Mouse (Mus musculus) midbrain, embryonic 14.5 days (tissue): ENCODE measurements around the gene Otud5. TPM values are rescaled to one million over a fixed set of nuclear protein-coding genes. Genes with fewer than 3 reads are reported as not detected.
A peak's percentile ranks its signal among the peaks of the same experiment; 100 is the strongest.

Experiments used
- ATAC-seq: fragments of 200-750 bp; cut with Nextera tagmentation; 2 replicates; pipeline ENCODE4 v1.8.0; 2017; ENCODE audit warnings: moderate number of reproducible peaks, moderate library complexity; ENCODE audit not compliant: low FRiP score, low TSS enrichment
- DNase-seq: peaks from one replicate; pipeline ENCODE4 v3.0.0-alpha.2; 2015
- H3K27ac ChIP-seq: fragments of 300-500 bp; sonication (generic); replicated peaks from 2 replicates; pipeline ENCODE4 v1.5.1; 2014; ENCODE audit warnings: mild to moderate bottlenecking, low read depth, low read length, moderate library complexity
- H3K27me3 ChIP-seq: fragments of 300-500 bp; sonication (generic); 2 replicates; pipeline ENCODE4 v1.6.1; 2014; ENCODE audit warnings: low read length, control low read depth, mixed read lengths; ENCODE audit not compliant: control insufficient read depth, insufficient read depth
- H3K36me3 ChIP-seq: fragments of 300-500 bp; sonication (generic); 2 replicates; pipeline ENCODE4 v1.6.1; 2014; ENCODE audit warnings: low read length, control low read depth; ENCODE audit not compliant: control insufficient read depth, insufficient read depth
- H3K4me1 ChIP-seq: fragments of 300-500 bp; sonication (generic); 2 replicates; pipeline ENCODE4 v1.6.1; 2014; ENCODE audit warnings: mild to moderate bottlenecking, antibody characterized with exemption, low read length, control low read depth; ENCODE audit not compliant: control insufficient read depth, insufficient read depth
- H3K4me2 ChIP-seq: fragments of 300-500 bp; sonication (generic); 2 replicates; pipeline ENCODE4 v1.6.1; 2014; ENCODE audit warnings: mild to moderate bottlenecking, low read length, moderate library complexity
- H3K4me3 ChIP-seq: fragments of 300-500 bp; sonication (generic); replicated peaks from 2 replicates; pipeline ENCODE4 v1.5.1; 2014; ENCODE audit warnings: low read depth, low read length
- H3K9ac ChIP-seq: fragments of 300-500 bp; sonication (generic); replicated peaks from 2 replicates; pipeline ENCODE4 v1.6.1; 2014; ENCODE audit warnings: mild to moderate bottlenecking, low read length, moderate library complexity
- H3K9me3 ChIP-seq: fragments of 300-500 bp; sonication (generic); 2 replicates; pipeline ENCODE4 v1.6.1; 2016; ENCODE audit warnings: low read length, control low read depth, mixed read lengths; ENCODE audit not compliant: control insufficient read depth
- WGBS: fragments of 180-500 bp; shearing (Covaris S2); extraction: QIAGEN DNeasy Blood & Tissue Kit; methylation state at CpG from one replicate; pipeline ENCODE4 v1.1.7; 2014; 5-methylcytosine and 5-hydroxymethylcytosine counted together
- polyA plus RNA-seq: library from polyadenylated mRNA; unstranded; fragments of >200 nt; fragmentation: Nextera tagmentation; extraction: Ambion mirVana; gene quantifications from 2 replicates; pipeline ENCODE4 v1.2.1, GENCODE M21; 2014

Otud5 gene
- polyA plus RNA-seq, 1 experiment from 2014 or later, result 32.3 TPM

DNA sequence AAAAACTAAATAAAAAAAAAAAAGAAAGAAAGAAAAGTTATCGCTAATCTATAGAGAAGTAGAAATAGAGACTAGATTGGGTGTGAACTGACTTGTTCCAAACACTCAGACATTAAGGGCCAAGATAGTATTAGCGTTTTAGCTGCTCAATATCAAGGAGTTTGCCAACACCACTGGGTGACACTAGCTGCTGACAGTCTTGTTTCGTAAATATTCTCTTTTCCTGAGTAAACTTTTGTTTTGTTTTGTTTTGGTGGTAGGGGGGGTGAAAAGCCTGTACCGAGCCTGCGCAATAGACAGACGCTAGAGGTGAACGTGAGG is 362 bp upstream of the Otud5 start:
- no peaks in the 10 kb centered on the region for H3K9me3 ChIP-seq
- no peak overlapping the region for H3K9ac ChIP-seq
- WGBS, result 25% methylated on average over 7 of the region's 7 CpGs
- no peaks in the 10 kb centered on the region for H3K27me3 ChIP-seq
- no peaks in the 10 kb centered on the region for H3K36me3 ChIP-seq
- no peak overlapping the region for H3K27ac ChIP-seq
- peaks cover 11% of the 10 kb centered on the region for H3K4me1 ChIP-seq
- no peak for DNase-seq
- H3K4me3 ChIP-seq, result peak overlapping the region; percentile 65
- ATAC-seq, result no peak
- H3K4me2 ChIP-seq, result peak overlapping the region; percentile 48

DNA sequence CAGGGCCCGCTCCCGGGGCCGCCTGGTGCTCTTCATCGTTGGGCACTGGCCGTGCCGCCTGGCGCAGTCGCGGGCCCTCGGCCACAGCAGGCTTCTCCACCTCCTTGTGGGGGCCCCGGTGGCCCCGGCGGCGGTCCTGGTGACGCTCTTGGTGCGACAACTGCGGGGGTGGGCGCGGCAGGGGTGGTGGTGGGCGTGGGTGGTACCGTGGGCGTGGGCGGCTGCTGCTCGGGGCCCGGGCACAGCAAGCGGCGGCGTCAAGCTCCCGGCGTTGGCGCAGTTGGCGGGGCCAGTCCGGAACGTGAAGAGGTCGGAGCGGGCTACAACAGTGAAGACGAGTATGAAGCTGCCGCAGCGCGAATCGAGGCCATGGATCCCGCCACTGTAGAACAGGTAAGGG is 1.2 kb downstream of the Otud5 start:
- Histone ChIP-seq H3K4me3 (peak overlapping the region; percentile 65), H3K27me3 (no peaks in the 10 kb centered on the region), H3K4me1 (peaks cover 11% of the 10 kb centered on the region), H3K4me2 (peak overlapping the region; percentile 68), H3K36me3 (no peaks in the 10 kb centered on the region), H3K27ac (peak overlapping the region; percentile 91), H3K9me3 (no peaks in the 10 kb centered on the region), H3K9ac (peak overlapping the region; percentile 78)
- ATAC-seq (no peak), DNase-seq (no peak)
- WGBS, result 27% methylated on average over 41 of the region's 42 CpGs

DNA sequence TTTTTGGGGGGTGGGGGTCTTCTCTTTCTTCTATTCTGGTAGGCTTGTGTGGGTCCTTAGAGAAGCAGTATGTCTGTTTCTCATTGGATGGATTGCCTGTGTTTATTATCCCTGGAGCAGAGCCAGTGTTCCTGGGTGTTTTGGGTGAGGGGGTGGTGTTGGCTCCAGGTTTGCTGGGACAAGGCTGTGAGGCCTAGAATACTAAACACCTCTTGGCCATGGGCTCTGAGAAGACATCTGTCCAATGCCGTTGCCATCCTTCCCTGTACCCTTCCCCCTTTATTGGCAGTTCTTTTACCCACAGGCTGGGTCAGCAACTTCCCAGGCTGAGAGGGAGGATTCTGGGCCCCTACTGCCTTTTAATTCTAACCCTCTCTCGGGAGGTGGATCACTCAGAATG is 6.7 kb downstream of the Otud5 start:
- Histone ChIP-seq H3K9me3 (no peaks in the 10 kb centered on the region), H3K4me1 (peaks cover 10% of the 10 kb centered on the region), H3K27ac (no peak overlapping the region), H3K36me3 (0 out of 2 replicates have a peak, but pooled peaks cover 5% of the 10 kb centered on the region), H3K4me3 (no peak overlapping the region), H3K27me3 (no peaks in the 10 kb centered on the region), H3K4me2 (no peak overlapping the region), H3K9ac (no peak overlapping the region)
- peak; percentile 28 for DNase-seq
- WGBS, result 79% methylated on average over 2 of the region's 2 CpGs
- no peak for ATAC-seq

DNA sequence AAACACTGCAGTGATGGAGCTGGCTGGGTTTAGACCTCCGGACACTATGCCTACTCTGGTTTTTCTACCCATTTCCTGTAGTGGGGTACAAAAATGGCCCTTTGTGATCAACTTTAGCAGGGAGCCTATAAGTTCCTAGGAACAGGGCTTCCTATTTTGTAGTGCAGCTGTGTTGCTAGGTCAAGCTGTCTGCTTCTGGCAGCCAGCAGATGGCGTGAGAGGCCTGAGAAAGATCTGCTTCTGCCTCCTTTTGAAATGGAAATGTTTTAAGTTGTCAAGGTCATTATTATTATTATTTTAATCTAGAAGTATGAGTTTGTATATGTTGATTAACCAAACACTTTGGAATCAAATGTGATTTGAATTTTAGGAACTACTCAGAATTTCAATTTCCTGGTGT is 13.4 kb downstream of the Otud5 start:
- Histone ChIP-seq H3K27me3 (no peaks in the 10 kb centered on the region), H3K4me2 (no peak overlapping the region), H3K9ac (no peak overlapping the region), H3K4me1 (no peaks in the 10 kb centered on the region), H3K9me3 (no peaks in the 10 kb centered on the region), H3K27ac (no peak overlapping the region), H3K36me3 (0 out of 2 replicates have a peak, but pooled peaks cover 10% of the 10 kb centered on the region), H3K4me3 (no peak overlapping the region)
- peak; percentile 57 for DNase-seq
- WGBS, result 46% methylated on average over 2 of the region's 2 CpGs
- ATAC-seq, result no peak

DNA sequence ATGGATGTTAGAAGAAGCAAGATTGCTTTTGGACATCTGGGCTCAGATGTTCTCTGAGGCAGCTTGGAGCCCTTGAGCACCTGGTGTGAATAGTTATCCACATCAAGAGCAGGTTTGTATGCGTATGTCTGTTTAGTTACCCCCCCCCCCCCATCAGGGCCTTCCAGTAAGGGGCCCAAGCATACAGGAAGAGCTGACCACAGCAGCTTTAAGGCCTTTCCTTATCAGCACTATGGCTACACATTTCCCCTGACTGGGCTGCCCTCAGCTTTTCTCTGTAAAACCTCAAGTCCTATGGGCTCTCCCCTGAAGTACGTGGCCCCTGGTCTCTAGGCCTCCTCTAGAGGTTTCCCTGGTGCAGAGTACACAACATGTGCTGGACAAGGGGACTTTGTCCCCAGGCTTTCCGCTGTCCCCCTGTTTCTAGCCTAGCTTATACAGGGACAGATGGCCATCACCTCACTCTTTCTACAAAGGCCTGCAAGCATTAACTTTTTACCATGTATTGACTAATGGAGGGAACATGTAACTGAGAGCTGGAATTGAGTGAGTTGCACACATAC is 18.1 kb downstream of the Otud5 start:
- Histone ChIP-seq H3K9me3 (no peaks in the 10 kb centered on the region), H3K9ac (no peak overlapping the region), H3K4me2 (no peak overlapping the region), H3K36me3 (0 out of 2 replicates have a peak, but pooled peaks cover 2% of the 10 kb centered on the region), H3K27me3 (no peaks in the 10 kb centered on the region), H3K4me3 (no peak overlapping the region), H3K4me1 (no peaks in the 10 kb centered on the region), H3K27ac (no peak overlapping the region)
- ATAC-seq (no peak), DNase-seq (no peak)
- WGBS, result 78% methylated on average over 3 of the region's 3 CpGs

DNA sequence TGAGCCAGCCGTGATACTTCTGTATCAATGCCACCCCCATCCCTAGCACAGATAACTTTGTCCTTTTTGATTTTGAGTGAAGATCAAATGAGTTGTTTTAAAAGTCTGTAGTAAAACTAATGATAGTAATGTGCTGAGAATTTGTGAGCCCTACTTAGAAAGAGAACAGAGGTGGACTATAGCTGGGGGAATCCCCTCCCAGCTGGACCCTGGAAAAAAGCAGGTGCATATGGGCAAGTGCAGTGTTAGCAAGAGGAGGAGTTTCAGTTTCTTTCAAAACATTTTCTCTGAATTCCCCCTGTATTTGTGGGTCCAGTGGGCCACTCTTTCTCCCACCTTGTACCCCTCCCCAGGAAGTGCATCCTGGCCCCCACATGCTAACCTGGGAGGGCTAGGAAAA is 22.0 kb downstream of the Otud5 start:
- H3K4me3 ChIP-seq, result no peak overlapping the region
- DNase-seq, result no peak
- no peaks in the 10 kb centered on the region for H3K9me3 ChIP-seq
- H3K36me3 ChIP-seq, result peaks cover 8% of the 10 kb centered on the region; the same call in 1 of the 2 replicates
- H3K27me3 ChIP-seq, result no peaks in the 10 kb centered on the region
- H3K27ac ChIP-seq, result no peak overlapping the region
- no peak overlapping the region for H3K4me2 ChIP-seq
- no peak overlapping the region for H3K9ac ChIP-seq
- WGBS, result 90% methylated on average over 1 of the region's 1 CpGs
- no peak for ATAC-seq
- no peaks in the 10 kb centered on the region for H3K4me1 ChIP-seq

DNA sequence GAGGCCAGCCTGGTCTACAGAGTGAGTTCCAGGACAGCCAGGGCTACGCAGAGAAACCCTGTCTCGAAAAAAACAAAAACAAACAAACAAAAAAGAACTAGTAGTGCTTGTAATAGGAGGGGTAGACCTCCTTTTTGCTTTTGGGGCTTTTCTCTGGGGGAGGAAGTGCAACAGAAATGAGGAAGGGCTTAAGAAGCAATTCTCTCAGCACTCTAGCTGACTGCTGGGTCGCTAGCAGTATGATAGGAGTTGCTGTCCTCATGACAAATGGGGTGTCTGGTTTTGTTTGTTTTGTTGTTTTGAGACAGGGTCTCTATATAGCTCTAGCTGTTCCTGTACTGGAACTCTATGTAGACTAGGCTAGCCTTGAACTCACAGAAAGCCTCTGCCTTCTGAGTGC is 23.4 kb downstream of the Otud5 start:
- Histone ChIP-seq H3K27ac (no peak overlapping the region), H3K9ac (no peak overlapping the region), H3K36me3 (peaks cover 9% of the 10 kb centered on the region; the same call in 1 of the 2 replicates), H3K4me2 (no peak overlapping the region), H3K4me1 (no peaks in the 10 kb centered on the region), H3K4me3 (no peak overlapping the region), H3K27me3 (no peaks in the 10 kb centered on the region), H3K9me3 (no peaks in the 10 kb centered on the region)
- WGBS, result 87% methylated on average over 3 of the region's 3 CpGs
- no peak for ATAC-seq
- no peak for DNase-seq

DNA sequence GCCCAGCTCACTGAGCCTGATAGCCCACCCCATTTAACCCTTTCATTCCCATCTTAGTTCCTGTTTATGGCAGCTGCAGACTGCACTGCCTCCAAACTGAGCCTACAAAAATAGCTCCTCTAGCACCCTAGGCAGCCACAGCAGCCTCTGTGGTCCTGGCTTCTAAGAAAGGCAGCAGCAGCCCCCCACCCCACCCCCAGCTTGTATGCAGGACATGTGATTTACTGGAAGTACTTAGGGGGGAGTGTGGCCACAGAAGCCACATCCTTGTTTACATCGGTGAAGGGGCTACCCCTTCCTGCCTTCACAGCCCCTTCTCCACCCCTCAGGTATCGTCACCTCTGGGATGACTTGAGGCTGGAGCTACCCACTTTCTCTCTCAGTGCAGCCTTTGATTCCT is 24.2 kb downstream of the Otud5 start:
- H3K36me3 ChIP-seq, result peaks cover 9% of the 10 kb centered on the region; the same call in 1 of the 2 replicates
- no peak overlapping the region for H3K4me3 ChIP-seq
- ATAC-seq (no peak), DNase-seq (no peak)
- no peak overlapping the region for H3K4me2 ChIP-seq
- no peak overlapping the region for H3K9ac ChIP-seq
- no peaks in the 10 kb centered on the region for H3K4me1 ChIP-seq
- H3K27ac ChIP-seq, result no peak overlapping the region
- H3K27me3 ChIP-seq, result no peaks in the 10 kb centered on the region
- 76% methylated on average over 2 of the region's 2 CpGs for WGBS
- no peaks in the 10 kb centered on the region for H3K9me3 ChIP-seq

DNA sequence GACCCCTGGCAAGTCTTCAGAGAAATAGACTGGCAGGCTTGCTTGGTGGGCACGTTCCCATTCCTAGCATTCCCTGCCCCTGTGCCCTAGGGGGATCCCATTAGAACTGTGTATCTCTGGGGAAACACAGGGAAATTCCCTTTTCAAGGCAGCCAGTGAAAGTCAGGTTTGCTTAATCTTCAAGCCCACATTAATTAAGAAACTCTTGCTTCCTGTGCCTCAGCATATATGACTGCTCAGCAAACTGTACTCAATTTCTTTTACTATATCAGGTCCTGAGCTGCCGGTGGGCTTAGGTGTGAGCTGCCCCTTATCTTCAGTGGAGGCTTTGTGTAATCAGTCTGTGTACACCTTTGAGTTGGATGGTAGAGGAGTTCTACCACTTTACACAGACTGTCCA is 24.6 kb downstream of the Otud5 start:
- DNase-seq (no peak), ATAC-seq (no peak)
- Histone ChIP-seq H3K9me3 (no peaks in the 10 kb centered on the region), H3K27me3 (no peaks in the 10 kb centered on the region), H3K4me1 (no peaks in the 10 kb centered on the region), H3K4me2 (no peak overlapping the region), H3K9ac (no peak overlapping the region), H3K36me3 (peaks cover 9% of the 10 kb centered on the region; the same call in 1 of the 2 replicates), H3K27ac (no peak overlapping the region), H3K4me3 (no peak overlapping the region)
- WGBS, result 67% methylated on average over 2 of the region's 2 CpGs
